Mouse (Mus musculus): ENCODE measurements around the gene Cic. TPM values are rescaled to one million over a fixed set of nuclear protein-coding genes. Genes with fewer than 3 reads are reported as not detected.

Cic gene
- polyA plus RNA-seq, 2 experiments: 48.9 to 155 TPM

DNA sequence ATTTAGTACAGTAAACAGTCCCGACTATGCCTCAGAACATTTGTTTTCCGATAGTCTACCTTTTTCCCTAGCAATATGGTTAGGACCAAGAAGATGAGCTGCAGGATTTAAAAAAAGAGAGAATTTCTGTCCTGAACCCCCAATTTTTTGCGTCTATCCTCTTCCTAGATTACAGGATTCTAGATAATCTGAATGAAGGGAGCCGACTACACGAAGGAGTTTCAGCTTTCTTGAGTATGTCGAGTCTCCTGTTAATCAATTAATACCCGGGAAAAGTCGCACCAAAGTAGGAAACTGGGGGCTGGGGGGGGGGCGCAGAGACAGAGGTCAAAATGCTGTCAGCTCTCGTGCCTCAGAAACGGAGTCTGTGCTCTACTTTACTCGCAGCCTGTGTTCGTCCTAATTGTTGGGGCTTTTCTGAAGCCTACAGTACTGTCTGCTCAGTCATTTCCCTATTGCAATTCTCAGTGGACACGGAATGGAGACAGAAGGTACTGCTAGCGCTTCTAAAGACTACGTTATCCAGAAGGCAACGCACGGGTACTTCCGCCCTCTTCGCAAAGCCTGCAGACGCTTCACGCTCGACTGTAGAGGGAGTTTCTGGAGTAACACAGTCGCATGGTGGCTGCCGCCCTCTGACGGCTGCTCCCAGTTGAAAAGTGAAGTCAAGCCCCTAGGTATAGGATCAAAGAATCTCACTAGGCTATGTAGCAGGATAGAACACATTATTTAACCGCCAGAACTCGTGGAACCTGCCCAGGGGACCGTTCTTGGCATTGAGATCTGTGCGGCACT lies 28.5 kb upstream of the Cic start:
- Histone ChIP-seq H3K4me3 (replicated peaks; ENCODE audit: low read length) (peak overlapping the region; percentile 94), H3K27me3 (ENCODE audit: control insufficient read depth, insufficient read depth, low read length) (no peaks in the 10 kb centered on the region), H3K9me3 (ENCODE audit: control insufficient read depth, low read length) (no peaks in the 10 kb centered on the region), H3K36me3 (ENCODE audit: control insufficient read depth, insufficient read depth, low read length) (peaks cover 32% of the 10 kb centered on the region), H3K4me2 (replicated peaks; ENCODE audit: low read depth, low read length, severe bottlenecking) (peak overlapping the region; percentile 59), H3K4me1 (ENCODE audit: control insufficient read depth, insufficient read depth, low read length) (peaks cover 10% of the 10 kb centered on the region; the same call in 1 of the 2 replicates), H3K27ac (replicated peaks; ENCODE audit: low read depth, low read length) (peak overlapping the region; percentile 70), H3K9ac (ENCODE audit: low read depth, low read length, severe bottlenecking) (no peak overlapping the region)
- 2% methylated on average over 30 of the region's 30 CpGs for WGBS
- DNase-seq (ENCODE audit: low spot score): peak; percentile 94
- ATAC-seq (ENCODE audit: low FRiP score, low read depth): peak; percentile 49
- TF ChIP-seq POLR2A (IDR thresholded peaks at IDR 0.05; ENCODE audit: borderline replicate concordance, extremely low read depth, insufficient read depth, insufficient read length): 0 out of 2 replicates have a peak, but pooled peaks have one; percentile 17

- H3K36me3 ChIP-seq (ENCODE audit: control insufficient read depth, insufficient read depth, low read length): peaks cover 39% of the 10 kb centered on the region
- H3K9me3 ChIP-seq (ENCODE audit: control insufficient read depth, low read length): no peaks in the 10 kb centered on the region
- no peak for DNase-seq (ENCODE audit: low spot score)
- no peak overlapping the region for H3K4me2 ChIP-seq (replicated peaks; ENCODE audit: low read depth, low read length, severe bottlenecking)
- H3K4me3 ChIP-seq (replicated peaks; ENCODE audit: low read length): no peak overlapping the region
- H3K9ac ChIP-seq (ENCODE audit: low read depth, low read length, severe bottlenecking): no peak overlapping the region
- no peaks in the 10 kb centered on the region for H3K27me3 ChIP-seq (ENCODE audit: control insufficient read depth, insufficient read depth, low read length)
- TF ChIP-seq POLR2A (IDR thresholded peaks at IDR 0.05; ENCODE audit: borderline replicate concordance, extremely low read depth, insufficient read depth, insufficient read length): no peak
- no peak for ATAC-seq (ENCODE audit: low FRiP score, low read depth)
- H3K27ac ChIP-seq (replicated peaks; ENCODE audit: low read depth, low read length): no peak overlapping the region; the same call in 1 of the 2 replicates
- WGBS: 63% methylated on average over 7 of the region's 7 CpGs
- peaks cover 24% of the 10 kb centered on the region for H3K4me1 ChIP-seq (ENCODE audit: control insufficient read depth, insufficient read depth, low read length)
Measured at GRCm38 (mm10) chr7:25240631-25241030, 26.9 kb upstream of the Cic start.

DNA sequence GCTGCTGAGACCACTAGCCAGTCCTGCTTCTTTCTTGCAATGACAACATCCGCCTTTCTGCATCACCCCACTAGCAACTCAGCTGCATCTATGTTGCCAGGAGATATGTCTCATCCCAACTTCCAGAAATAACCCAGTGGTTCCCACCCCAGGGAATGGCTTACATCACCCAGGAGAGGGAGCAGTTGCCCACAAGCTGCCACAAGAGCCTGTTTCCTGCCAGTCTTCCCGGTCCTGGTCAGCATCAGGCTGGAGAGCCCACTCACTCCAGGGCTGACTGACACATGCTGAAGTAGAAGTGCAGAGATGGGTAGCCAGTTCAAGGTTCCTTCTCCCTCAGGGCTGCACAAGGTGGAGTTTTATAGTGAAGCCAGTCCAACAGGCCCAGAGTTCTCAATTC lies 26.4 kb upstream of the Cic start:
- Histone ChIP-seq H3K4me3 (replicated peaks; ENCODE audit: low read length) (no peak overlapping the region), H3K27ac (replicated peaks; ENCODE audit: low read depth, low read length) (no peak overlapping the region; the same call in 1 of the 2 replicates), H3K4me2 (replicated peaks; ENCODE audit: low read depth, low read length, severe bottlenecking) (no peak overlapping the region), H3K9ac (ENCODE audit: low read depth, low read length, severe bottlenecking) (no peak overlapping the region), H3K9me3 (ENCODE audit: control insufficient read depth, low read length) (no peaks in the 10 kb centered on the region), H3K4me1 (ENCODE audit: control insufficient read depth, insufficient read depth, low read length) (peaks cover 28% of the 10 kb centered on the region), H3K27me3 (ENCODE audit: control insufficient read depth, insufficient read depth, low read length) (no peaks in the 10 kb centered on the region), H3K36me3 (ENCODE audit: control insufficient read depth, insufficient read depth, low read length) (peaks cover 42% of the 10 kb centered on the region)
- WGBS: 25% methylated on average over 2 of the region's 2 CpGs
- DNase-seq (ENCODE audit: low spot score) (no peak), ATAC-seq (ENCODE audit: low FRiP score, low read depth) (no peak)
- no peak for TF ChIP-seq POLR2A (IDR thresholded peaks at IDR 0.05; ENCODE audit: borderline replicate concordance, extremely low read depth, insufficient read depth, insufficient read length)

DNA sequence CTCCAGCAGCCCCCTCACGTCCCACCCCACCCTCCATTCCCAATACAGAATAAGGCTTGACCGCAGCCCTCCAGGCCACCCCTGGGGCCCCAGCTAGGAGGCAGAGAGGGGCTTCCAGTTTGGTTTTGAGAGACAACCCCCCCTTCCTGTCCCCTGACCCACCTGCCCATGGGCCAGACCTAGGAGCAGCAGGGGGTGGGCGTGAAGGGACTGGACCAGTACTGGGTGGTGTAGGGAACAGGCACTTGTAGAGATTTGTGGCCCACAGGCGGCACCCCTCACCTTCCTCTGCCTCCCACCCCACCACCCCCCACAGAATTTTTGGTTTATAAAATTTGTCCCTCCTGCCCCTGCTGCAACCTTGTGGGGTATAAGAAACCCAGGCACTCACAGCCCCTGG lies 24.1 kb upstream of the Cic start:
- H3K36me3 ChIP-seq (ENCODE audit: control insufficient read depth, insufficient read depth, low read length): peaks cover 46% of the 10 kb centered on the region
- H3K4me1 ChIP-seq (ENCODE audit: control insufficient read depth, insufficient read depth, low read length): peaks cover 45% of the 10 kb centered on the region
- H3K4me2 ChIP-seq (replicated peaks; ENCODE audit: low read depth, low read length, severe bottlenecking): no peak overlapping the region
- no peak overlapping the region for H3K4me3 ChIP-seq (replicated peaks; ENCODE audit: low read length)
- no peaks in the 10 kb centered on the region for H3K9me3 ChIP-seq (ENCODE audit: control insufficient read depth, low read length)
- no peak overlapping the region for H3K9ac ChIP-seq (ENCODE audit: low read depth, low read length, severe bottlenecking)
- TF ChIP-seq POLR2A (IDR thresholded peaks at IDR 0.05; ENCODE audit: borderline replicate concordance, extremely low read depth, insufficient read depth, insufficient read length): no peak
- H3K27ac ChIP-seq (replicated peaks; ENCODE audit: low read depth, low read length): no peak overlapping the region
- ATAC-seq (ENCODE audit: low FRiP score, low read depth) (no peak), DNase-seq (ENCODE audit: low spot score) (no peak)
- 92% methylated on average over 4 of the region's 4 CpGs for WGBS
- no peaks in the 10 kb centered on the region for H3K27me3 ChIP-seq (ENCODE audit: control insufficient read depth, insufficient read depth, low read length)

- H3K27ac ChIP-seq (replicated peaks; ENCODE audit: low read depth, low read length): no peak overlapping the region
- WGBS: 90% methylated on average over 30 of the region's 30 CpGs
- TF ChIP-seq POLR2A (IDR thresholded peaks at IDR 0.05; ENCODE audit: borderline replicate concordance, extremely low read depth, insufficient read depth, insufficient read length): no peak
- ATAC-seq (ENCODE audit: low FRiP score, low read depth): no peak
- H3K27me3 ChIP-seq (ENCODE audit: control insufficient read depth, insufficient read depth, low read length): no peaks in the 10 kb centered on the region
- no peak overlapping the region for H3K4me3 ChIP-seq (replicated peaks; ENCODE audit: low read length)
- peaks cover 46% of the 10 kb centered on the region for H3K36me3 ChIP-seq (ENCODE audit: control insufficient read depth, insufficient read depth, low read length)
- H3K4me2 ChIP-seq (replicated peaks; ENCODE audit: low read depth, low read length, severe bottlenecking): peak overlapping the region; percentile 95; the same call in 1 of the 2 replicates
- DNase-seq (ENCODE audit: low spot score): no peak
- no peak overlapping the region for H3K9ac ChIP-seq (ENCODE audit: low read depth, low read length, severe bottlenecking)
- H3K9me3 ChIP-seq (ENCODE audit: control insufficient read depth, low read length): no peaks in the 10 kb centered on the region
- peaks cover 40% of the 10 kb centered on the region for H3K4me1 ChIP-seq (ENCODE audit: control insufficient read depth, insufficient read depth, low read length)
Measured at GRCm38 (mm10) chr7:25244562-25245369, 22.7 kb upstream of the Cic start.

Measured in limb, embryonic 14.5 days (tissue).